Mouse (Mus musculus) liver, adult 2 months (tissue): ENCODE measurements around the gene Phactr2. TPM values are rescaled to one million over a fixed set of nuclear protein-coding genes. Genes with fewer than 3 reads are reported as not detected.
"Not testable (repeated sequence)": the region's sequence is repeated elsewhere in the genome, so short reads cannot be mapped to it uniquely, and the experiment has no call there.

Experiments
- DNase-seq: peaks from one replicate; pipeline ENCODE4 v3.0.0-alpha.2; 2011; ENCODE audit warnings: low read depth, low spot score; ENCODE audit errors: extremely low read depth
- H3K27ac ChIP-seq: fragments of 200-500 bp; replicated peaks from 2 replicates; pipeline ENCODE4 v1.5.1; 2012; ENCODE audit warnings: low read depth, mild to moderate bottlenecking, control low read depth, inconsistent platforms, low read length; ENCODE audit not compliant: insufficient read depth
- H3K27me3 ChIP-seq: fragments of 200-500 bp; 2 replicates; pipeline ENCODE4 v1.6.1; 2012; ENCODE audit warnings: mild to moderate bottlenecking, moderate library complexity, low read length, inconsistent platforms; ENCODE audit not compliant: control insufficient read depth, insufficient read depth
- H3K36me3 ChIP-seq: fragments of 200-500 bp; 2 replicates; pipeline ENCODE4 v1.6.1; 2012; ENCODE audit warnings: low read length, inconsistent platforms; ENCODE audit not compliant: control insufficient read depth, insufficient read depth
- H3K4me1 ChIP-seq: fragments of 200-500 bp; 2 replicates; pipeline ENCODE4 v1.6.1; 2011; ENCODE audit warnings: low read length; ENCODE audit not compliant: control insufficient read depth, insufficient read depth
- H3K4me3 ChIP-seq: fragments of 200-500 bp; 2 replicates; pipeline ENCODE4 v1.5.1; 2011; ENCODE audit warnings: low read depth, mild to moderate bottlenecking, control low read depth, low read length, moderate library complexity; ENCODE audit not compliant: insufficient read depth
- H3K79me2 ChIP-seq: fragments of 200-500 bp; 2 replicates; pipeline ENCODE4 v1.6.1; 2012; ENCODE audit warnings: inconsistent platforms, mild to moderate bottlenecking, low read length, moderate library complexity; ENCODE audit not compliant: control insufficient read depth, insufficient read depth
- H3K9ac ChIP-seq: fragments of 200-500 bp; 2 replicates; pipeline ENCODE4 v1.6.1; 2012; ENCODE audit warnings: low read depth, mild to moderate bottlenecking, control low read depth, inconsistent platforms, low read length
- CTCF ChIP-seq: fragments of 200-500 bp; IDR thresholded peaks from 2 replicates; pipeline ENCODE4 v1.5.1; 2011; ENCODE audit warnings: low read depth, low read length, control low read depth
- POLR2A ChIP-seq: fragments of 200-500 bp; IDR thresholded peaks from 2 replicates; pipeline ENCODE4 v1.6.1; 2011; ENCODE audit warnings: low read length, control low read depth; ENCODE audit not compliant: insufficient read depth; ENCODE audit errors: extremely low read depth
- WGBS: fragments of 180-500 bp; shearing (Covaris S2); methylation state at CpG from one replicate; pipeline ENCODE4 v1.1.7; 2018; 5-methylcytosine and 5-hydroxymethylcytosine counted together
- polyA plus RNA-seq: library from polyadenylated mRNA; depleted of rRNA; stranded (reverse); fragments of >200 nt; gene quantifications from 2 replicates; pipeline ENCODE4 v1.2.3, GENCODE M21; 2012
- total RNA-seq: library from RNA; depleted of rRNA; stranded (reverse); fragments of >200 nt; gene quantifications from 2 replicates; pipeline ENCODE4 v1.2.3, GENCODE M21; 2014

Phactr2 gene
- total and polyA plus RNA-seq, 2 experiments, result 1.2 to 3.9 TPM

DNA sequence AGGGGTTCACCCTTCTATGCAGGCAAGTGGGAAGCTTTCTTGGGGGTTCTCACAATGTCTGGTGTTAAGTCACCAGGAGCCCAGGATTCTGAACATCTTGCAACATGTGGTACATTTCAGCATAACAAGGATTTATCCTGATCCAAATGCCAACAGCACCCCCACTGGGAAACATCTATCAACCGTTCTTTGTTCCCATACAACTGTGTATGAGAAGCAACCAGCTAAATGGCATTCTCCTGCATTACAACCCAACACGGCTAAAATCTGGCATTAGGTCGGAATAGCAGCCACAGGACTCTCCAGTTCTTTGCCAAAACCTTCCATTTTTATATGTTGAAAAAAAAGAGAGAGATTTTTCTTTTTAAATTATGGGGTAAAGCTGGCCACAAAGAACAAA lies 264.7 kb downstream of the Phactr2 start:
- no peak for TF ChIP-seq CTCF
- TF ChIP-seq POLR2A, result no peak
- WGBS, result 81% methylated on average over 3 of the region's 3 CpGs
- DNase-seq, result no peak

DNA sequence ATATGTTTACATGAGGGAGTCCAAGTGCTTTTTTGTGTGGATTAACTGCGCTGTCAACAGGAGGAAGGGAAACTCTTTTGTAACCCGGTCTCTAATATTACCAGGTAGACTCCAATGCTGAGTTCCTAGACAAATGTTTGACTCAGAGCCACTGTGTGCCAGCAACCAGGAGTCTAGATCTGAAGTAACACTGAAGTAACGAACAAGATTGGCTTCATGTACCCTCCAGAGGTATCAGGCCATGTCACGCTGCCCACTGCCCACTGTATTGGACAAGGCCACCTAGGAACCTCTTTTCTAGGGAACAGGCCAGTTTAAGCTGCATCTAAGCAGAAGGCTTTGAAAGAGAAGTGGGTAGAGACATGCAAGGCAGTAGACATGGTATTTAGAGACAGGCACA lies 265.2 kb downstream of the Phactr2 start:
- Histone ChIP-seq H3K9ac (no peak overlapping the region), H3K36me3 (no peaks in the 10 kb centered on the region; the same call in 1 of the 2 replicates), H3K27ac (no peak overlapping the region), H3K27me3 (no peaks in the 10 kb centered on the region), H3K4me3 (no peak overlapping the region), H3K4me1 (no peaks in the 10 kb centered on the region), H3K79me2 (no peaks in the 10 kb centered on the region)
- 90% methylated on average over 4 of the region's 4 CpGs for WGBS
- TF ChIP-seq POLR2A, result no peak
- no peak for TF ChIP-seq CTCF
- DNase-seq, result no peak

More for the DNA sequence above, 264.7 kb downstream of the Phactr2 start:
- H3K4me1 ChIP-seq, result no peaks in the 10 kb centered on the region
- H3K36me3 ChIP-seq, result no peaks in the 10 kb centered on the region; the same call in 1 of the 2 replicates
- no peaks in the 10 kb centered on the region for H3K79me2 ChIP-seq
- H3K9ac ChIP-seq, result no peak overlapping the region
- no peak overlapping the region for H3K4me3 ChIP-seq
- no peaks in the 10 kb centered on the region for H3K27me3 ChIP-seq
- H3K27ac ChIP-seq, result no peak overlapping the region

- Histone ChIP-seq H3K9ac (no peak overlapping the region), H3K27ac (no peak overlapping the region)
- 92% methylated on average over 6 of the region's 6 CpGs for WGBS
Observed at GRCm38 (mm10) chr10:13201741-13202293, 272.4 kb downstream of the Phactr2 start.

DNA sequence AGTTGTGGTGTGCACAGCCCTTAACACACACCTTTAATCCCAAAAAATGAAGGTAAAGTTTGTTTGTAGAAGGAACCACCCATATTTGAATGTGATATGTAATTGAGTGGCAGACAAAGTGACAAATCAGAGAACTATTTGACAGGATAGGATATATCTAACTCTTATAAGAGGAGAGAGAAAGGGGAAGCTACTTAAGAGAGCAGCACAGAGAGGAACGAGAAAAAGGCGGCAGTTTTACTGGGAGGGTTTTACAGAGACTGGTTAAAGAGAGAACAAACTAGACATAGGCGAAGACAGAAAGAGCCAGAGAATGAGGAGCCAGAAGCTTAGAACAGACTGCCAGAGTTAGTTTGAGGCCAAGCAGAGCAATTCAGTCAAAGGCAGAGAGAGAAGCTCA lies 273.4 kb downstream of the Phactr2 start:
- DNase-seq, result peak; percentile 4
- H3K27ac ChIP-seq, result no peak overlapping the region
- H3K36me3 ChIP-seq, result no peaks in the 10 kb centered on the region
- no peaks in the 10 kb centered on the region for H3K27me3 ChIP-seq
- 94% methylated on average over 3 of the region's 3 CpGs for WGBS
- H3K4me1 ChIP-seq, result no peaks in the 10 kb centered on the region
- no peaks in the 10 kb centered on the region for H3K79me2 ChIP-seq
- no peak overlapping the region for H3K4me3 ChIP-seq
- H3K9ac ChIP-seq, result no peak overlapping the region
- TF ChIP-seq POLR2A, result no peak
- TF ChIP-seq CTCF, result no peak

More at GRCm38 (mm10) chr10:13201741-13202293, 272.4 kb downstream of the Phactr2 start:
- DNase-seq, result peak; percentile 6
- Histone ChIP-seq H3K4me1 (no peaks in the 10 kb centered on the region), H3K79me2 (no peaks in the 10 kb centered on the region), H3K27me3 (no peaks in the 10 kb centered on the region), H3K36me3 (no peaks in the 10 kb centered on the region), H3K4me3 (no peak overlapping the region)
- TF ChIP-seq CTCF (no peak), POLR2A (no peak)

- H3K4me3 ChIP-seq, result no peak overlapping the region
- 82% methylated on average over 1 of the region's 1 CpGs for WGBS
- TF ChIP-seq POLR2A (no peak), CTCF (no peak)
- H3K36me3 ChIP-seq, result no peaks in the 10 kb centered on the region
- no peak overlapping the region for H3K27ac ChIP-seq
- DNase-seq, result no peak
- H3K27me3 ChIP-seq, result no peaks in the 10 kb centered on the region
- no peaks in the 10 kb centered on the region for H3K4me1 ChIP-seq
- H3K9ac ChIP-seq, result no peak overlapping the region
- no peaks in the 10 kb centered on the region for H3K79me2 ChIP-seq
Observed at GRCm38 (mm10) chr10:13199234-13199633, 275.0 kb downstream of the Phactr2 start.

DNA sequence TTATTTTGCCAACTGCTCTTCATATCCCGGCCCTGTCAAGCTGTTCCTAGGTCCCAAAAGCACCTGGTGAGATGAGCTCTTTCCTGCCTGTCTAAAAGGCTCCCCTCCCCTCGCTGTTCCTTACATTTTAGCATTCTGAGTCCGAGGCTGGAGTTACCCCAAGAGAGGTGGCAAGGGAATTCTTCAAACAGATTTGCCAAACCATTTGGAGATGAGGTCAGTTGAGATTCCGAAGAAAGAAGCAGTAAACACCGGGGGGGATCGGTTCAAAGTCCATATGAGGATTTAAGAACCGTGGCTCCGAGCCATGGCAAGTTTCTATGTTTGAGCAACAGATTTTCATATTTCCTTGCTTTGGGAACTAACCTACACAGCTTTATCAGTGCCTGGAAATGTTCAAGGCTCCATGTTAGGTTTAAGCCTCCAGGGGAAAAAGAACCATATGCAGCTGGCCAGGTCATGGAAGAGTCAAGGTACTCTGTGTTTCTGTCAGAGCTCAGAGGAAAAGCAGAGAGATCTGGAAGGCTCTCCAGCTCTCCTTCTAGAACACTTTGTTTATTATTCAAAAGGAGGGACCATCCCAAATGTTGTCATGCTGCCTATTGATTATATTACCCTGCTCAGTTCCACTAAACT lies 277.2 kb downstream of the Phactr2 start:
- no peak for DNase-seq
- Histone ChIP-seq H3K27me3 (no peaks in the 10 kb centered on the region), H3K79me2 (no peaks in the 10 kb centered on the region), H3K27ac (no peak overlapping the region), H3K4me1 (peaks cover 3% of the 10 kb centered on the region; the same call in 1 of the 2 replicates), H3K9ac (no peak overlapping the region), H3K4me3 (no peak overlapping the region), H3K36me3 (no peaks in the 10 kb centered on the region)
- TF ChIP-seq POLR2A (no peak), CTCF (no peak)
- WGBS, result 73% methylated on average over 8 of the region's 8 CpGs

DNA sequence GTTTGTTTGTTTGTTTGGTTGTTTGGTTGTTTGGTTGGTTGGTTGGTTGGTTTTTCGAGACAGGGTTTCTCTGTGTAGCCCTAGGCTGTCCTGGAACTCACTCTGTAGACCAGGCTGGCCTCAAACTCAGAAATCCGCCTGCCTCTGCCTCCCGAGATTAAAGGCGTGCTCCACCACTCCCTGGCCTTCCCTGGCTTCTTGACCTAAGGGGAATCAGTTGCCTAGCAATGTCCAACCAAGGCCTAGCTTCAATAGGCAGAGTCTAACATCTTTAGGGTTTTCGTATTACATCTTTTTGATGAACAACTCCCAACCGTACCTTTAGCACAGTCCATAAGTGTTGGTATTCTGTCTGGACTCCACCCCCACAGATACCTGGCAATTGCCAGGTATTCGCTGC lies 280.7 kb downstream of the Phactr2 start:
- not testable (repeated sequence) for H3K27ac ChIP-seq, H3K4me1 ChIP-seq, H3K27me3 ChIP-seq, DNase-seq, H3K79me2 ChIP-seq, H3K9ac ChIP-seq, H3K4me3 ChIP-seq
- peaks cover 15% of the 10 kb centered on the region; the same call in 1 of the 2 replicates for H3K36me3 ChIP-seq
- 85% methylated on average over 7 of the region's 7 CpGs for WGBS
